Mouse (Mus musculus) myocyte (in vitro differentiated cells): ENCODE data around the gene Fam193b. TPM values are rescaled to one million over a fixed set of nuclear protein-coding genes. Genes with fewer than 3 reads are reported as not detected.

Experiments used
- H3K27me3 ChIP-seq: one replicate; pipeline ENCODE4 v1.6.1; 2011; ENCODE audit not compliant: control insufficient read depth, insufficient read depth, insufficient read length
- H3K36me3 ChIP-seq: one replicate; pipeline ENCODE4 v1.6.1; 2011; ENCODE audit not compliant: control insufficient read depth, insufficient read depth
- H3K4me2 ChIP-seq: one replicate; pipeline ENCODE4 v1.6.1; 2011; ENCODE audit warnings: low read depth, control low read depth
- H3K4me3 ChIP-seq: one replicate; pipeline ENCODE4 v1.5.1; 2011; ENCODE audit warnings: mild to moderate bottlenecking, control low read depth, moderate library complexity
- H3K79me2 ChIP-seq: one replicate; pipeline ENCODE4 v1.6.1; 2011; ENCODE audit not compliant: control insufficient read depth, insufficient read depth
- H3ac ChIP-seq: one replicate; pipeline ENCODE4 v1.6.1; 2011; ENCODE audit not compliant: control insufficient read depth, insufficient read length
- CEBPB ChIP-seq: IDR thresholded peaks from 2 replicates; pipeline ENCODE4 v1.6.1; 2011; ENCODE audit warnings: mild to moderate bottlenecking, moderate library complexity; ENCODE audit not compliant: poor library complexity, insufficient read depth, severe bottlenecking
- E2F4 ChIP-seq: IDR thresholded peaks from one replicate; pipeline ENCODE4 v1.6.1; 2011; ENCODE audit warnings: mild to moderate bottlenecking, control low read depth, moderate library complexity; ENCODE audit not compliant: insufficient read depth
- MAX ChIP-seq: IDR thresholded peaks from one replicate; pipeline ENCODE4 v1.6.1; 2011; ENCODE audit warnings: low read depth, mild to moderate bottlenecking, control low read depth
- MYOD1 ChIP-seq, 3 experiments: IDR thresholded peaks; one replicate each; pipeline ENCODE4 v1.6.1; 2011; ENCODE audit warnings: control low read depth in 2 of 3, low read depth in 2 of 3, mild to moderate bottlenecking in 2 of 3, moderate library complexity in 1 of 3; ENCODE audit not compliant: insufficient read length in 2 of 3, control insufficient read depth in 1 of 3
- MYOG ChIP-seq, 3 experiments: IDR thresholded peaks; one replicate each; pipeline ENCODE4 v1.6.1; 2011; ENCODE audit warnings: control low read depth in 2 of 3, low read depth in 2 of 3, mild to moderate bottlenecking in 2 of 3; ENCODE audit not compliant: insufficient read length in 2 of 3, control insufficient read depth in 1 of 3, insufficient read depth in 1 of 3
- POLR2A ChIP-seq: IDR thresholded peaks from one replicate; pipeline ENCODE4 v1.6.1; 2011; ENCODE audit warnings: low read depth, mild to moderate bottlenecking, control low read depth, moderate library complexity; ENCODE audit not compliant: insufficient read length
- POLR2AphosphoS2 ChIP-seq: IDR thresholded peaks from one replicate; pipeline ENCODE4 v1.6.1; 2011; ENCODE audit warnings: low read depth, control low read depth; ENCODE audit not compliant: insufficient read length
- REST ChIP-seq: IDR thresholded peaks from one replicate; pipeline ENCODE4 v1.6.1; 2011; ENCODE audit warnings: mild to moderate bottlenecking, control low read depth, moderate library complexity; ENCODE audit not compliant: insufficient read depth, insufficient read length
- SRF ChIP-seq: IDR thresholded peaks from one replicate; pipeline ENCODE4 v1.6.1; 2011; ENCODE audit warnings: low read depth; ENCODE audit not compliant: control insufficient read depth, insufficient read length
- TCF12 ChIP-seq: IDR thresholded peaks from one replicate; pipeline ENCODE4 v1.6.1; 2011; ENCODE audit warnings: mild to moderate bottlenecking, control low read depth; ENCODE audit not compliant: poor library complexity, insufficient read depth, severe bottlenecking
- TCF3 ChIP-seq: IDR thresholded peaks from one replicate; pipeline ENCODE4 v1.6.1; 2011; ENCODE audit warnings: low read depth, control low read depth; ENCODE audit not compliant: insufficient read length
- USF1 ChIP-seq: IDR thresholded peaks from one replicate; pipeline ENCODE4 v1.6.1; 2011; ENCODE audit warnings: low read depth, mild to moderate bottlenecking, control low read depth, moderate library complexity
- polyA plus RNA-seq: library from polyadenylated mRNA; unstranded; fragments of >200 nt; fragmentation: generic; extraction: Trizol; gene quantifications from one replicate; pipeline ENCODE4 v1.2.1, GENCODE M21; 2012; ENCODE audit warnings: missing spikeins

The Fam193b gene
- polyA plus RNA-seq, 1 experiment, result 13.5 TPM

DNA sequence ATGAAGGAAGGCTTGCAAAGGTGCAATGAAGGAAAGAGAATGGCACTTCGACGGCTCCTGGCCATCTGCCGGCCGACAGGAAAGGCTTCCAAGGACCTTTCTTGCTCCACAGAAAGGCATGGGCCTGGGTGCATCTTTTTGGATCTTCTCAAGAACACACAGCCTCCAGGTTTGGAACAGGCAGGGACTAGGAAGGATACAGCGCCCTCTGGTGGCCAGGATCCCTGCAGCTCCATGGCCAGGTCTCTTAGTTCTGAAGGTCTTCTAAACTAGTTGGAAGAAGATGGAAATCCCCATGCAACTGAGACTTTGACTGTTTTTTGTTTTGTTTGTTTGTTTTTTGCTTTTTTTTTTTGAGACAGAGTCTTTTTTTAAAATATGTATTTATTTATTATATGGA, 54.0 kb downstream of the Fam193b start:
- TF ChIP-seq E2F4, result no peak
- TF ChIP-seq MYOD1 (IDR thresholded peaks at IDR 0.05; ENCODE audit: control insufficient read depth in 1 of 3, insufficient read length in 2 of 3, low read depth in 2 of 3), result no peak
- TF ChIP-seq REST, result no peak
- no peak for TF ChIP-seq SRF
- no peak for TF ChIP-seq MAX
- no peak for TF ChIP-seq TCF3
- TF ChIP-seq MYOG (IDR thresholded peaks at IDR 0.05; ENCODE audit: control insufficient read depth in 1 of 3, insufficient read depth in 1 of 3, insufficient read length in 2 of 3, low read depth in 2 of 3), result no peak
- no peak for TF ChIP-seq CEBPB
- no peak for TF ChIP-seq POLR2AphosphoS2
- TF ChIP-seq USF1, result no peak
- no peak for TF ChIP-seq TCF12
- no peak for TF ChIP-seq POLR2A
- Histone ChIP-seq H3ac (no peak overlapping the region), H3K79me2 (peaks cover 10% of the 10 kb centered on the region), H3K27me3 (no peaks in the 10 kb centered on the region), H3K4me3 (no peak overlapping the region), H3K36me3 (no peaks in the 10 kb centered on the region), H3K4me2 (no peak overlapping the region)

DNA sequence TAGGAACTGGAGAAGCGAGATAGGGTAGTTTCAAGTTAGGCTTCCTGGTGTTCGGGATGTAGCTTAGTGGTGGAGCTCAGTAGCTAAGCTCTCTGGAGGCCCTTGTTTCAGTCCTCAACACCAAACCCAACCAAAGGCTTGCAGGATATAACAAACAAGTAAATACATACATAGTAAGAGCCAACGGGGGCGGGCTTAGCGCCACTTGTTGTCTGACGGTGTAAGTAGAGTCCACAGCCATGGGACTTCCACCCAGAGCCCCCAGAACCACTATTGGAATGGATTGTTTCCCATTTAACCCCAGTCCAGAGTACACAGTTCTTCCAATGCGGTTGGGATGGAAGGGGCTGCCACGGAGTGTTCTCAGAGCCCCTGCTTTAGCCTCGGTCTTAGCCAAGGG, 57.1 kb downstream of the Fam193b start:
- Histone ChIP-seq H3K4me2 (peak overlapping the region; percentile 56), H3K4me3 (peak overlapping the region; percentile 82), H3K36me3 (peaks cover 8% of the 10 kb centered on the region), H3K79me2 (peaks cover 31% of the 10 kb centered on the region), H3ac (peak overlapping the region; percentile 77), H3K27me3 (no peaks in the 10 kb centered on the region)
- TF ChIP-seq CEBPB, result no peak
- no peak for TF ChIP-seq POLR2A
- TF ChIP-seq USF1, result no peak
- TF ChIP-seq MYOD1 (IDR thresholded peaks at IDR 0.05; ENCODE audit: control insufficient read depth in 1 of 3, insufficient read length in 2 of 3, low read depth in 2 of 3), result no peak
- TF ChIP-seq E2F4, result no peak
- TF ChIP-seq MAX, result no peak
- TF ChIP-seq TCF3, result no peak
- no peak for TF ChIP-seq REST
- TF ChIP-seq TCF12, result no peak
- no peak for TF ChIP-seq SRF
- TF ChIP-seq MYOG (IDR thresholded peaks at IDR 0.05; ENCODE audit: control insufficient read depth in 1 of 3, insufficient read depth in 1 of 3, insufficient read length in 2 of 3, low read depth in 2 of 3), result no peak
- TF ChIP-seq POLR2AphosphoS2, result no peak

DNA sequence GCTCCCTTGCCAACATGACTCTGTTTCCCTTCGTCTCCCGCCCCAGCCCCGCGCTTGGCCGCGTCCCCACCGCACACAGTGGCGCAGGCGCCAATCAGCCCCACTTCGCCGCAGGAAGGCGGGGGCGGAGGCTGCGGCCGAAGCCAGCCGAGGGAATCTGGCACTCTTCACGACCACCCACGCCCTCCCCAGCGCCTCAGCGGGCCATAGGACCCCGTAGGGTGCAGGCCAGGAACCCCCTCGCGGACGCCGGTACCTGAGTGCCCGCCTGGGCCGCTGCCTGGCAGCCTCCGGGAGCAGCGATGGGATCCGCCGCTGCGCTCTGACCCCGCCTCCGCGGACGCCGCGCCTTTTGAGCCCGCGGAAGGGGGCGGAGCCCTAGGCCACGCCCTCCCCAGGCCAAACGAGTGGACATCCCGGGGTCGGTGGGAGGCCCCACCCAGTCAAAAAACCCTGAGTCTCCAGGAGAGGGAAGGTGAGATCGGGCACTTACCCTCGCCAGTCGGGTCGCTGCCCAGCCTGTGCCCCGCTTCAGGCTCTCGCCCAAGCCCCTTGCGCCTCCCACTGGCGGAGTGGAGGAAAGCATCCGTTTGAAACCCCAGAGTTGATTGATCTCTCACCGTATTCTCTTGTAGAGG, 57.7 kb downstream of the Fam193b start, which contains the start of gene Pdlim7:
Pdlim7 (minus strand) TSS at position 566 of the 638 bp plus-strand sequence.
- Histone ChIP-seq H3K4me2 (peak within 1 kb of the TSS; percentile 99), H3K4me3 (peak within 1 kb of the TSS; percentile 82), H3ac (peak within 1 kb of the TSS; percentile 77), H3K79me2 (peaks cover 37% of the 10 kb centered on the region), H3K36me3 (peaks cover 13% of the 10 kb centered on the region), H3K27me3 (no peaks in the 10 kb centered on the region)
- TF ChIP-seq POLR2AphosphoS2, result peak; percentile 98
- TF ChIP-seq REST, result peak; percentile 21
- TF ChIP-seq MYOD1 (IDR thresholded peaks at IDR 0.05; ENCODE audit: control insufficient read depth in 1 of 3, insufficient read length in 2 of 3, low read depth in 2 of 3), result peak in 1 of 3 experiments; percentile 11
- peak; percentile 98 for TF ChIP-seq POLR2A
- TF ChIP-seq MYOG (IDR thresholded peaks at IDR 0.05; ENCODE audit: control insufficient read depth in 1 of 3, insufficient read depth in 1 of 3, insufficient read length in 2 of 3, low read depth in 2 of 3), result peak in 1 of 3 experiments; percentile 10
- TF ChIP-seq MAX, result no peak
- TF ChIP-seq TCF3, result peak; percentile 33
- no peak for TF ChIP-seq SRF

DNA sequence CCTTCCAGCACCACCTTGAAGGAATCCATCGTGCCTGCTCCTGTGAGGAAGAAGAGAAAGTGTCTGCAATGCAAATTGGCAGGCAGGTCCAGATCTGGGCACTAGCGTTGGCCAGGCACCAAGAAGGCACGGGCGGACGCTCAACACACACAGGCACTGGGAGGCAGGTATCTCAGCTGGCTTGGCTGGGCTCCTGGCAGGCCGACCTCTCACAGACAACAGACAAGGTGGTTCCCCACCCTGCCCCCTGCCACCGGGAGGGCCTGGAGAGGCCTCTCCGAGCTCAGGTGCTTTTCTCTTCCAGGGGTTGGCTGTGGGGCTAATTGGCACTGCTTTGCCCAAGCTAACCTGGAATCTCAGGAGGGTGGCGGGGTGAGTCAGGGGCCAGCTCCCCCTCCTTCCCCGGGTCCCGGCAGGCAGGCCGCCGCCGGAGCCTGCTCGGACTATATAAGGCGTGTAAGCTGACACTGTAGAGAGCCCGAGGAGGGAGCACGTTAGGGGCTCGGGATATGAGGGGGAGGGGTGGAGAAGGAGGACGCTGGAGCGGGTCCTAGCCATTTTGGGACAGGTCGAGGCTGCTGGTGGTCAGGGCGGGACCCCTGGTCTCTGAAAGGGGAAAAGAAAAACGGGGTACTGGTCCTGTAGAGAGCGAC, 58.4 kb downstream of the Fam193b start:
- peak overlapping the region; percentile 77 for H3ac ChIP-seq
- H3K4me2 ChIP-seq, result peak overlapping the region; percentile 99
- no peaks in the 10 kb centered on the region for H3K27me3 ChIP-seq
- peak overlapping the region; percentile 82 for H3K4me3 ChIP-seq
- peaks cover 44% of the 10 kb centered on the region for H3K79me2 ChIP-seq
- TF ChIP-seq SRF (peak; percentile 95), USF1 (no peak), POLR2AphosphoS2 (peak; percentile 40)
- H3K36me3 ChIP-seq, result peaks cover 18% of the 10 kb centered on the region

DNA sequence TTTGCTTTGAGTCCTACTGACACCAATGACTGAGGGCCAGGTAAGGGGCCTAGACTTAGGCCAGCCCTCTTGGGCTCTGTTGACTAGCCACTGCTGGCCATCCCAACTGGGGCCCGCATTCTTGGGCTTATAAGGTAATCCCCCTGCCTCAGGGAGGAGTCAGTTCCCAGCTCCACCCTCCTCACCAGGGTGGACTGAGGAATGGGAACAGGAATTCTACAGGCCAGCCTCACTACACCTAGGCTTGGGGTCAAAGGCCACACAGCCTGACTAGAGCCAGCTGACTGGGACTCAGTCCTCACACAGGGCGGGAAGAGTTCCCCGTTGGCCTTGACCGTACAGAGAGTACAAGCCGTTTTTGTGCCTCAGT, 59.4 kb downstream of the Fam193b start:
- Histone ChIP-seq H3ac (peak overlapping the region; percentile 77), H3K79me2 (peaks cover 52% of the 10 kb centered on the region), H3K27me3 (no peaks in the 10 kb centered on the region), H3K4me2 (peak overlapping the region; percentile 99), H3K4me3 (peak overlapping the region; percentile 82), H3K36me3 (peaks cover 25% of the 10 kb centered on the region)
- TF ChIP-seq TCF3, result no peak
- TF ChIP-seq POLR2AphosphoS2, result peak; percentile 44
- no peak for TF ChIP-seq E2F4
- TF ChIP-seq MYOG (IDR thresholded peaks at IDR 0.05; ENCODE audit: control insufficient read depth in 1 of 3, insufficient read depth in 1 of 3, insufficient read length in 2 of 3, low read depth in 2 of 3), result no peak
- TF ChIP-seq TCF12, result no peak
- no peak for TF ChIP-seq CEBPB
- no peak for TF ChIP-seq REST
- TF ChIP-seq MYOD1 (IDR thresholded peaks at IDR 0.05; ENCODE audit: control insufficient read depth in 1 of 3, insufficient read length in 2 of 3, low read depth in 2 of 3), result no peak
- TF ChIP-seq USF1, result no peak
- TF ChIP-seq SRF, result peak; percentile 89
- no peak for TF ChIP-seq MAX
- no peak for TF ChIP-seq POLR2A
